Mouse (Mus musculus) spleen, adult 2 months (tissue): ENCODE measurements around the gene Cadps2.

Experiments used
- CTCF ChIP-seq: fragments of 200-500 bp; IDR thresholded peaks from 2 replicates; pipeline ENCODE4 v1.5.1; 2011; ENCODE audit warnings: mild to moderate bottlenecking, inconsistent platforms; ENCODE audit not compliant: insufficient read depth, insufficient read length, insufficient replicate concordance; ENCODE audit errors: extremely low read depth
- POLR2A ChIP-seq: fragments of 200-500 bp; IDR thresholded peaks from 2 replicates; pipeline ENCODE4 v1.6.1; 2011; ENCODE audit warnings: low read depth, low read length, inconsistent platforms

- TF ChIP-seq CTCF (no peak), POLR2A (no peak)
Observed at GRCm38 (mm10) chr6:23777641-23778040, 61.6 kb downstream of the Cadps2 start.
